Mouse (Mus musculus) adrenal gland, postnatal 36 days (tissue): ENCODE results near the gene Fbxl22. TPM values are rescaled to one million over a fixed set of nuclear protein-coding genes. Genes with fewer than 3 reads are reported as not detected.

Experiments
- DNase-seq, 2 experiments: peaks; one replicate each; pipeline ENCODE4 v3.0.0; 2021; ENCODE audit warnings: mixed read lengths in 1 of 2
- long read RNA-seq, 2 experiments: library from polyadenylated mRNA; stranded (forward); transcript quantifications; one replicate each; pipeline ENCODE4 v2.0.0; 2021; ENCODE audit warnings: borderline sequencing depth in 2 of 2
- total RNA-seq, 2 experiments: library from RNA; stranded (reverse); gene quantifications; 2 replicates each; pipeline ENCODE4 v1.2.3; 2021

Gene Fbxl22
- total RNA-seq: under 1 TPM; 0.30 to 0.63 TPM
- long read RNA-seq, experiment 1: 0 reads
- long read RNA-seq, experiment 2: 0 reads

DNA sequence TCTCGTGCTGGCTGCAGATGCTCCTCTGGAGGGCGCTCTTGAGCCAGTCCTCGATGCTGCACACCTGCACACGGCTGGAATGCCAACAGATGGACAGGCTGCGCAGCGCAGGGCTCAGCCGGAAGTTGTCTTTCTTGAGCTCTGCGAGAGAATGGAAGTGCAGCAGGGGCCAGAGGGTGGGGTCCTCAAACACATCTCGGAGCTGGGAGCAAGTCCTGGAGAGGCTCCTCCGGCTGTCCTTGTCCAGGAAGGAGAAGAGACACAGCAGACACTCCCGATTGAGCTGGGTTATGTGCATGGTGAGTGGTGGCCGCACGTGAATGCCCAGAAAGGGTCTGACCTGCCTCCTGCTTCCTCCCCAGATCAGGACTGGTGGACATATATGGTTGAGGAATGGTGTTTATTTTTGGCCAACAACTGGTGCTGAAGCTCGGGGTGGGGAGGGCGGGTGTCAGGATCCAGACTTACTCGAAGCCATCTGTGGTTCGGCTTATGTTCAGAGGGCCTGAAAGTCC lies at the start of gene Fbxl22:
Gene Fbxl22, minus strand, starts transcription at position 338 of the 515 bp plus-strand sequence.
- peak in 1 of 2 experiments; percentile 58 for DNase-seq

DNA sequence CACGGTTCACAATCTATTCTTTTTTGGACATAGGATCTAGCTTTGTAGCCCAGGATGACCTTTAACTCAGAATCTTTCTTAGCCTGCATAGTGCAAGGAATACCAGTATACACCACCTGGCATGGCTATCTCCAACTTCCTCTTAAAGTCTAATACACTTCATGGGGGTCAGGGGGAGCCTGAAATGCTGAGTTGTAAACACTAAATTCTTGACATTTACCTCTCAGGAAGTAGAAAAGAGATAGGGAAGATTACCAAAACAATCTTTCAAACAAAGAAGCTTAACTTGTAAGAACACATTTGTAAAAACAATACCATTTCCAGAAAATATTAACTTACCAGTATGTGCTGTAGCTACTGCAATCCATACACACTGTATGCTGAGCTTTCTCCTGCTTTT lies 47.8 kb upstream of the Fbxl22 start:
- DNase-seq: no peak

DNA sequence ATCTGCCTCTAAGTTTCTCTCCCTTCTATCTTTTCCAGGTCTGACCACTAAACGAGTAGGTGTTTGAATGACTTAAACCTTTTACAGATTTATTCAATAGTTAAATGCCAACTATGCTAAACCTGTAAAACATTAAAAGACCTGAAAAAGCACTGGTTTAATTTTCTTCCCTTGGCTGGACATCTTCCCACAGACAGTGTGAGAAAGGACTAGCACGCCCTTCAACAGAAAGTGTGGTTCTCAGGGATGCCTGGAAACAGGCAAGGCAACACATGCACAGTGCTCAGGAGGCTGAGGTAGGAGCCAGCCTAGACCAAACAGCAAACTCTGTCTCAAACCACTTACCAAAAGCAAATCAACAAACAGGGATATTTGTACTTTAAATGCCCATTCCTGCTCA lies 47.1 kb upstream of the Fbxl22 start:
- DNase-seq: no peak

DNA sequence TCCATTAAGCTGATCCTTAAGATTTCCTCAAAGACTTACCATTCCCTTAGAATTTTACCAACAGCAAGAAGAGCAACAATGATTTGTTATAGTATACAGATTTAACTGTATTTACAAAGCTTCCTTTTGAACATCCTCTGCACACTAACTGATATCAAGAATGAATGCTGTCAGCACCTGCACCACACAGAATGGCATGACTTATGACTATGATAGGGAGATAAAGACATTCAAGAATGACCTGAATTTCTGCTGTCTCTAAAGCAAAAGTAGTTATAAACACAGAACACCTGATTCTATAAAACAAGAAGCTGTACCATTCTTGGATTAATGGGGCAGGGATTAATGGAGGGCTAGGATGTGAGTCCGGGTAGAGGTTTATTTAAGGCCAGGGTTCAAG lies 46.3 kb upstream of the Fbxl22 start:
- no peak for DNase-seq

DNA sequence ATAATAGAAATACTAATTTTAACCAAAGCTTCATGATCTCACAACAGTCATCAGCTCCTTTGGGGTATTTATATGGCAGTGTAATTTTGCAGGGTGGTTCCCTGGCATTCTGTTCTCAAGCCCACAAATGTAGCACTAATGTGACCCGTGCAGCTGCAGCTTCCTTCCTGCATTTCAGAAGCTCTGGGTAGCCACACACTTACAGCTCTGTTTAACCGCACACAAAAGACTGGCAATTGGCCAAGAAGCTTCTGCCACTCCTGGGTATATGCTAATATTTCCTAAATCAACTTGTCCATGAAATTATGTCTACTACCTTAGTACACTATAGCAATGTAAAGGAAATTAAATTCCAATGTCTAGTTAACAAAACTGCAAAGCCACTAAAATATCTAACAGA lies 45.9 kb upstream of the Fbxl22 start:
- peak in 1 of 2 experiments; percentile 18 for DNase-seq

DNA sequence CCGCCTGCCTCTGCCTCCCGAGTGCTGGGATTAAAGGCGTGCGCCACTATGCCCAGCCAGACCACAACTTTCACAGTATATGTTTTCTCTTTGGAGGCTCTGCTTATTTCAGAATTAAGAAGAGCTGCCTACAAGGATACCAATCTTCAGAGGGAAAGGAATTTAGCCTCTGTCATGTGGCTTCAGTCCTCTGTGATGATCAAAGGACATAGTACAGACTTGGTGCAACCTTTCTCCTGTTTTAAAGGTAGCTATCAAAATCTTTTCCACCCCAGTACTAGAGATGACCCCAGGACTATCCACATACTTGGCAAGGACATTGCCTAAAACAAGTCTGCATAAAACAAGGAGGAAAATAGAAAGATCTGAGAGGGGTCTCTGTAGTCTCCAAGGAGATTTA lies 44.6 kb upstream of the Fbxl22 start:
- no peak for DNase-seq

DNA sequence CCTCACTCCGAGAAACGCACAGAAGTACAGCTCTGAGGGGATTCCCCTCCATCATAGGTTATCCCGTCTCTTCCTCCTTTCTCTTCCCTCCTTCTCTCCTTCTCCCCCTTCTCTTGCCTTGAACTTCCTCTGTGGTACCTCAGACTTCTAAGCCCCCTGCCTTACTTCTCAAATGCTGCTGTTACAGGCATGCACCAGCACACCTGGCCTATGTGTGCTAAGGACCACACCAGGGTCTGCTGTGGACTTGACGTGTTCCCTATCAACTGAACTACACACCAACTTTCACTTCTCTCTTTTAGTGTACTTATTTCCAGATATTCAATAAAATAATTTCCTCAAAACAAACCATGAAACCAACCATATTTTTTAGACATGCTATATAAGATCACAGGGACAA lies 28.4 kb upstream of the Fbxl22 start:
- DNase-seq: no peak

DNA sequence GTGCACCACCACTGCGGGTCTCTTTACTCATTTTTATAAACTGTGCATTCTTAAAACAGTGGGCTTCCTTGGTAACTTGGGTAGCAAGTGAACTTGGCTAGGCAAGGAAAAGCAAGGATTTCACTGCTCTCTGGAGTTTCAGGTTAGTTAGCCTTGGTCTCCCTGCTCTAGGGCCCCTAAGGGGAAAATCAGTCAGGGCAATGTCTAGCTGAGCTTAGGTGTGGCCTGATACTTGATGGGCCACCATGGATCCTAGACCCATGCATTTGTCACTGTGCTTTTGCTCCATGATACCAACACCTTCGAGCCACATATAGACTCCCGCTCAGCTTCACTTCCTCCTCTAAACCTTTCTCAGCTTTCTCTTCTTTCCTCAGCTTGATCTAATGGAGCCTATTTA lies 7.2 kb upstream of the Fbxl22 start:
- DNase-seq: no peak

DNA sequence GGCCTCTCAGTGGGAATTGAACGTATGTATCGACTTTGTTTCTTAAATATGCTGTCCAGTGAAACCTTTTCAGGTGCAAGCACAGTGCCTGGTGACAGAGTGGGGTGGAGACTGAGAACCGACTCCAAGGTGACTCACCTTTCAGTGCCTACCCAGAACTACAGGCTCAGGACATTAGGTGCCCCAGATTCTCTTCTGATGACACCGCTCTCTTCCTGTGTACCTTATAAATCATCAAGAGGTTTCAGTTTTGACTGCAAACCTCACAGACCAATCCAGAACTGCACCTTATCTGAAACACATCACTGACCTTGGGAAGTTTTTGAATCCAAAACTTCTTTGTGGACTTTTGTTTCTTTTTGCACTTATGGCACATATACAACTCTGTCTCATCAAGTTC lies 5.9 kb upstream of the Fbxl22 start:
- DNase-seq: no peak

DNA sequence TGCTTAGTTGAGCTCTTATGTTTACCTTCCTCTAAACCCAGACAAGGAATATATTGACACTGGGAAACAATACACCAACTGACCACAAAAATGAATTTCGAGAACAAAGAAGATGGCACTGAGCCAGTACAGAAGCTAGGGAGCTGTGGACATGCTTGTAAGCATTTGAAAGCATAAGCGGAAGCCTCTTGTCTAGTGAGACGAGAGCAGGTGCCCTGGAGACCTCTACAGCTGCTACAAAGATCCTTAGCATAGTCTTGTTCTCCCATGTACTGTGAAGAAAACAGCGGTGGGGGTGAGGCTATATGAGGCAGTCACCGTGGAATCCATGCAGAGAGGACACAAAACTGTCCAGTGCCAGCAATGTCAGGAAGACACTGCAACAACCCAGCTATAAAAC lies 4.5 kb upstream of the Fbxl22 start:
- no peak for DNase-seq

DNA sequence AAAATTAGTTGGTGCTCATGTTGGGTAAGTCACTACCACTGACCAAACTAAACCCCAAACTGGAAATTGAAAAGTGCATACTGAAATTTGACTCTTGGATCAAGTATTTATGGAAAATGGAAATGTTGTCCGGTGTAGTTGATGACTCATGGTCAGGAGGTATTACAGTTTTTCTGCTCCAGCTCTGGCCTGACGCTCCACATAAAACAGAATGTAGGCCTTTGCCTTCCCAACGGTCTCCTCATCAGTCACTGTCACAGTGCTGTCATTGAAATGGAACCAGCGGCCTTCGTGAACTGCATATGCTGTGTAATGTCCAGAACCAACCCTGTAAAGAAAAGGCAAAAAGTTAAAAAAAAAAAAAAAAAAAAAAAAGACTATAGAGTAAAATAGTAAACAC lies 3.9 kb upstream of the Fbxl22 start:
- peak in 1 of 2 experiments; percentile 53 for DNase-seq

DNA sequence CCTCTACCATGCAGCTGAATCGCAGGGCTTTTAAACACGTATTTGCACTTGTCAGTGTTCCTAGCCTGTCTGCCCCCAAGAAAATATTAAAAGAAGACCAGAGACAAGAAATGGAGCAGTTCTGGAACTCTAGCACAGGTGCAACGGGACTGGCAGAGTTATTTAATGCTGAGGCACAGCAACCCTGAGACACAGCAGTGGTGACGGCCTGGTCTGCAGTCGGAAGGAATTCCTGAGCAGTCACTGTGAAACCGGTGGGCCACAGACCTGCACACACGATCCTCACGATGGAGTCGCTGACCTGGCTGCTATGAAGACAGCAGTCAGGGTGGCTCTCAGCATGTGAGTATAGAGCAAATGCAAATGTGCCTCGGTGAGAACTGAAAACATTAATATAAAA lies 3.4 kb upstream of the Fbxl22 start:
- DNase-seq: no peak

DNA sequence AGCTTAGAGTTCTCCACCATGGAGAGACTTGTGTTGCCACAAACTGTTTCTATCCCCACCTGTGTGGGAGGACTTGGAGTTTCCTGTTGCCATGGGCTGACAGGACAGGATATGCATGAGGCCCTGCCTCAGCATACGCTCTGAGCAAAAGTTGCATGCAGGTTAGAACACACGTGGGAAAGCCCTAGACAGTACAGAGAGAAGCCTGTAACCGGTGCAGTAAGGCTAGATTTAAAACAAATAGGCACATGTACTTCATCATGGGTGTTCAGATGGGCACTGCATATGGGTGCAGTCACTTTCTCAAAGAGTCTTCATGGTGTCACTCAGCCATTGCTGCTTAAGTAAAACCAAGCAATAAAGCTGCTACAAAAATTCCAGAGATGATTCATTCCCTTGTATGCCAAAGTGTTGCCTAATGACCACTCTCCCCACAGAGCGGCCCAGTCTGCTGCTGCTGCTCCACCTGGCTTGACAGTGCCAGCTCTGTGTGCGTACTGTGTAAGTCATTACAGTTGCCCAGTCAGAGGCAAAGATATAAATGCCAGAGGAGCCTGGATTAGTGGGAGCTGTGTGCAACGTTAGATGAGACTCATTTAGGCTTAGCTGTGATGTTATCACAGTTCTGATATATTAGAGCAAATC lies 2.0 kb upstream of the Fbxl22 start:
- DNase-seq: peak; percentile 56 to 58

DNA sequence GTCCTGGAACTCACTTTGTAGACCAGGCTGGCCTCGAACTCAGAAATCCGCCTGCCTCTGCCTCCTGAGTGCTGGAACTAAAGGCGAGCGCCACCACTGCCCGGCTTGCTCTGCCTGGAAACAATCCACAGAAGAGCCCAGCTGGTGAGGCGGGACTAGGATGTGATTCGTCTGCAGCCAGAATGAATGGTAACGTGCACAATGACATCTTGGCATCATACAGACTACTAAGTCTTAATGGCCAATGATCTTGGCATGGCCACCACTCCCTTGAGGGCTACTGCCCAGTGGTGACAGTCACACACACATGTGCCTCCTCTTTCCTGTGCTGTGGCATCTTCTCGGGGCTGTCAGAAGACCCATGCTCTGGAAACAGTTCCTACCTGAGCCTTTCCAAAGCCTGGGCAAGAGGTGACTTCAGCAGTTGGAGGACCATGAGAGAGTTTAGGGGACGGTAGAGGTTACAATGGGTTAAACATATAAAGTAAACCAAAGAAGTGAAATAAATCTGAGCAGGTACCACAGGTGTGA lies 1.4 kb upstream of the Fbxl22 start:
- no peak for DNase-seq

DNA sequence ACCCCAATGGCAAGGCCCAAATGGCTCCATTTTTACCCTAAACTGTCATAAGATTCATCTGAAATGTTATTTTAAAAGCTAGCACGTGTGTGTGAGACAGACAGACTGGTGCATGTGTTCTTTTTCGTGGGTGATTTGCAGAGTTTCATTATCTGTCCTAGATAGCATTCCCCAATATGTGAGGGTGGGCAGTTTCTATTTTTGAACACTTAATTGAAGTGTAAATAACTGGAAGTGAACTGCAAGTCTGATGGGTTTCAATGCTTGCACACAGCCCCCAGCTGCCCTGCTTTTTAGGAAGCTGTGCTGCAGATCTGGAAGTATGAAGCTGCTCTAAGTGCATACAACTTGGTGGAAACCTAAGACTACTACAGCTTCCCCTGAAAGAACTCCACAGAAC lies 722 bp upstream of the Fbxl22 start:
- no peak for DNase-seq

DNA sequence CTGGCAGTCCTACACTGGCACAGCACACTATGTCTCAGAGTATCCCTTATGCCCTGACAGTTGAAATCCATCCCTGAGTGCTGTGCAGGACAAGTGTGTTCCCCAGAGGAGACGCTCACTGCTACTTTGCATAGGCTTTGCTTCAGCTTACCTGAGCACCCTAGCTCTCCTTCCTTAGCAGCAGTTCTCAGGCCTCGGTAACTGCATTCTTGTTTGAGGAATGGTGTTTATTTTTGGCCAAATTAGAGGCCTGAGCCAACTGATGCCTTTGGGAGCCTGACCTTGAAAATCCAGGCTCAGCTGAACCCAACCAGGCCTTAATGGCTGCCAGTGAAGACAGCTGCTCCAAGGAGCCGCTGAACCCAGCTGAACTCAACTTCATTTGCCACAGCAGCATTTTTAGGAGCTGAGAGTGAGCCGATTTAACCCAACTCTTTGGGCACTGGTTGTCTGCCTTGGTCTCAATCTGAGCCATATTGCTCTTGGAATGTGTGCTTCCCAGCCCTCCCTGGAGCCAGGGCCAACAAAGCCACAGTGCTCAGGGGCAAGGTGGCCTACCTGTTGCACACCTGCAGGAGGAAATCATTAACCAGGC lies 635 bp downstream of the Fbxl22 start:
- DNase-seq: no peak

DNA sequence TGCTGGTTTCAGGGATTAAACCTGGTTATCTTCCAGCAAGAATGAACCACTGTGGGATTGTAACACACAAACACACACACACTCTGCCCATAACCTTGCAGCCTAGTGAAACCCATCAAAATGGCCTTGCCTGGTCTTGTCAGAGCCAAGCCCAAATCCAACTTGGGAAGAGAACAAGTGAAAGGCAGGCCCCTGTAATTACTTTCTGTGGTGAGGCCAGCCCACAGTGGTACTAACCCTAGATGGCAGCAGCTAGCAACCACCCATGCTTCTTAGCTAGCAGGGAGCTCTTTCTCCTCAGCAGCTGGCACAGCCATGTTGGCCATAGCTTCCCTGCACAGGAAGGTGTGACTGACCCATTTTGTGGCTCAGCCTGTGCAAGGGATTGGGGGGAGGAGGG lies 1.2 kb downstream of the Fbxl22 start:
- DNase-seq: peak; percentile 36 to 42

DNA sequence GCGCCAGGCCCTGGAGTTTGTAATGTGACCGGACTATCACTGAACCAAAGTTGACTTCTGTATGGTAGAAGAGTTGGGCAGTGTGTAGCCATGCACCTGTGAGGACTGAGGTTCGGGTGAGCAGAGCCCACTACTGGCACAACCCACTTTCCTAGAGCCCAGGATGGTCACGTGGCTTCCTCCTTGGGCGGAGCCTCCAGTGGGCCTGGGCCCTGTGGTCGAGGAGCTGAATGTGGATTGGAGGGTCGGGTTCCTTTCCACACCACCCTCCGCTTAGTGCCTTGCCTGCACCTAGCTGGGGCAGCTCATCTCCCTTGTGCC lies 2.1 kb downstream of the Fbxl22 start:
- DNase-seq: peak; percentile 88 to 91

DNA sequence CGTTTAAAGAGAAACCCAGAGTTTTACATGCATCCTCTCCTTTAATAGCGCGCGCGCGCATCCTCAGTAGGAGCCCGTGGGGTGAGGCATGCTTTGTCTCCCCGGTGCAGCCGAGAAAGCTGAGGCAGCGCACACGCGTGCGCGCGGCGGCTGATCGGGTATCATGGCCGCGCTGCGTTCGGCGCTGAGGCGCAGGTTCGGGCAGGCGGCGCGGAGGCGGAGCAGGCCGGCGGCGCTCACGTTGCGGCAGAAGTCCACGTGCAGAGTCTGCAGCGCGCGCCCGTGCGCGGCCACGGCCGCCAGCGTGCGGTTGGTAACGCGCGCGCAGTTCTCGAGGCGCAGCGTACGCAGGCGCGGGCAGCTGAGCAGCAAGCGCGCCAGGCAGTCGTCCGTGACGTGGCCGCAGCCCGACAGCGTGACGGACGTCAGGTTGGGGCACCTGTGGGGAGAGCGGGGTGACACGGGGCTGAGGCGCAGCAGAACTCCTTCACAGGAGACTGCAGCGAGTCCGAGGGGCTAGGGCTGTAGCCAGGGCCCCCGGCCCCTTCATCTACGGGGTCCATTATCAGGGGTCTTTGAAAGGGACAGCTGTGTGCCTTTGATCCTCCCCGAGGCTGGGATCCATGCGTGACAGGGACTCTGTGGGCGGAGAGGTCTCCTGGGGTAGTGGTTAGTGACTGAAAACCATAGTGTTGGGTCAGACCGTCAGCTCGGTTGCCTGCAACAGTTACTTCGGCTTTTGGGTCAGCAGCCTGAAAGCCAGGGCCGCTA lies 2.6 kb downstream of the Fbxl22 start:
- DNase-seq: peak; percentile 96 to 97

DNA sequence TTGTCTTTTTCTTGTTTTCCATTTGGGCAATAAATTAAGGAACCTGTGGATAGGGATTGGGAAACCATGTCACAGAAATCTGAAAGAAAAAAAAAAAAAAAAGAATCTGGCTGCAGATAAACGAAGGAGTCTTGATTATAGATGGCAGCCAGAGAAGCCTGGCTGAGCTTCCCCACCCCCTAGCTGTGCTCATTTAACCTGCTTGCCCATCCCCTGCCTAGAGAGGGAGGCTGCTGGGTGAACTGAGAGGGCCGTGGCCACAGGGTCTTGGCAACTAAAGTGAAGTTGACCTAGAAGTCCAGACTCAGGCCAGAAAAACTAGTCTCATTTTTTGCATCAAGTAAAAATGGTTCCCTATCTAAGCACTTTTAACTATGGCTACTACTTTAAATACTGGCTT lies 3.4 kb downstream of the Fbxl22 start:
- peak in 1 of 2 experiments; percentile 48 for DNase-seq

DNA sequence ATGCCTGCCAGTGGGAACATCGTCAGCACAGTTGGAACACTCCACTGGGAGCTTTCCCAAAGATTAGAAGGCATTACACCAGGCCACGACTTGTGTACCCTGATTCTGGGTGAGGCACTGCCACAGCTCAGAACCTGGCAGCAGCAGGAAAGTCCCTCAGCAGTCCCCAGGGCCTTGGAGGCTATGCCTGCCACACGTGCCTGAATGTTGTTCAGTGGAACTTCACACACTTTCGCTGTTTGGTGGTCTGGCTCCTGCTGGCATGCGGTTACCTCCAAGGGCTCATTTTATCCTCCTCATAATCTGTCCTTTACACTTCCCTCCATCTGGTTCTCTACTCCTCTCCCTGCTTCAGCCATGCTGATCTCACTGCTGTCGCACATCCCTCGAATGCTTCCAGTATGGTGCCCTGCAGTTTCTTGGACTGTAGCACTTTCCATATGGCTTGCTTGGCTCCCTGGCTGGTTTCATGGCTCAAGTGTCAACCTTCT lies 4.0 kb downstream of the Fbxl22 start:
- DNase-seq: no peak

DNA sequence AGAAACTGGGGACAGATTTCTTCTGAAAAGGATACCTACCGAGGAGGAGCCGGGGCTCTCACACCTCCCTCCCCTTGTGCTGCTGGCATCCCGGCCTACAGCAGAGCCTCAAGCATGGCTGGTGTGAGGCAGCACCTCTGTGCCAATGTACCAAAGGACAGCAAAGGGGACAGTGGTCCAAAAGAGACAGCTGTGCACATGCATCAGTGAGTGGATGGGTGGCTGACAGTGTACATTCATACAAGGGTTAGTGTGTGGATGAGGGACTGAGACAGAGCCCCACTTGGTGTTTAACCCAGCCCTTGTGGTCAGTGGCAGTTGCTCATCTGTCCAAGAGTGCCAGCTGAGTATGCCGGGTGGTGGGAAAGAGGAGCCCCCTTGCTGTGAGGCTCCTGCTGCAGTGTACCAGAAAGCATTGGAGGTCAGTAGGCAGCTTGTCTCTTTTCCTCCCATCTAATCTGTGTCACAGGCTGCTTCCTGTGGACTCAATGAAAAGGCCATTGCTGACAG lies 5.4 kb downstream of the Fbxl22 start:
- no peak for DNase-seq

DNA sequence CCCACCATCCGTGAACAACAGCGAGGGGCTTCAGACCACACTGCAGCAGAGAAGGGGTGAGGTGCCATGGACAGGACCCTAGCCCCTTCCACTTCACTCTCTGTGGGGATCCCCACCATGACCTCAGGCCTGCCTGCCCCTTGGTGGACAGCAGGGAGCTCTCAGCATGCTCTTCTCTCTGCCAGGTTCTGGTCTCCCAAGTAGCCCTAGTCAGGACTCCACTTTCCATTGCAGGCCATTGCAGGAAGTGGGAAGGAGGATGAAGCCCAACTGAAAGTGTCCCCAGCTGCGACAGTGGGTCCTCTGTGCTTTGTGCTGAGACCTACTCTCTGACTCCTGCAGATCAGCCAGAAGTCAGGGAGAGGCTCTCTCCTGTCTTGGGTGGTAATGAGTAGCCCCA lies 6.7 kb downstream of the Fbxl22 start:
- DNase-seq: no peak
